In the genomic region with DNA sequence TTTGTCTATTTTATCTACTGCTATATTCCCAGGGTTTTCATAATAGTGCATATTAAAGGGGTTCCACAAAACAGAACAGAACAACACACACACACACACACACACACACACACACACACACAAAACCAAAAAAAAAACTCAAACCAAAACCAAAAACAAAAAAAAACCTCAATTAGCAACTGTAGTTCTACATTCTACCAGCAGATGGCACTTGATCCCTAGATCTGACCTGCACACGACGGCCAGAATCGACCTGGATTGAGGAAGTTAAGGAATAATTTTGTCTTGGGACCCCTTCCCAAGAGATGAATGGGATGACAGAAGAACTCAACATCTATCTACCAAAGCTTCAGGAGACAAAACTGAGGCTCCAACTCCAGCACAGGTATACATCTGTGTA, we compare ENCODE assay signal across 9 mouse cellular contexts. TPM values are rescaled to one million over a fixed set of nuclear protein-coding genes. Genes with fewer than 3 reads are reported as not detected.
DNase-seq lines count a peak whose midpoint lies in the region; ATAC-seq and TF ChIP-seq lines count a peak whose summit lies in the region.
"Had no signal": no experiment of that assay in that cellular context is flagged by ENCODE, and none has a peak within 500 bp of the region (broad histone marks: within the 10 kb centered on the region; RNA-seq: fewer than 3 reads in every experiment).

No protein-coding gene starts in this region.

- no peak overlapping the region for H3K27ac ChIP-seq in cerebellum, adult 2 months (ENCODE audit: insufficient read depth, low read length)
- H3K27ac ChIP-seq in MEL (ENCODE audit: control insufficient read depth, low read depth, low read length): no peak overlapping the region
- H3K27ac ChIP-seq: limb, embryonic 13.5 days had no signal

- H3K9ac ChIP-seq in MEL (ENCODE audit: control insufficient read depth, low read depth, low read length, poor library complexity, severe bottlenecking): no peak overlapping the region
- H3K9ac ChIP-seq: limb, embryonic 13.5 days had no signal

- no peaks in the 10 kb centered on the region for H3K79me2 ChIP-seq in MEL (ENCODE audit: control insufficient read depth, insufficient read depth, low read length, poor library complexity)

- no peak for TF ChIP-seq EP300 in MEL (IDR thresholded peaks at IDR 0.05; ENCODE audit: low read depth in 1 of 2, low read length in 2 of 2)

- intact Hi-C loops in left cerebral cortex, postnatal 14 days (cut with DNase I): loop anchor here (5.0 to 10.0 kb wide), 3 partner anchors 89 to 161 kb away; partner anchors contain the start of genes Arel1 and Fcf1
- intact Hi-C loops in left cerebral cortex, postnatal 10 days (cut with DNase I): loop anchor here (10.0 kb wide), 1 partner anchor 89 kb away; no protein-coding TSS in a partner anchor

- no peaks in the 10 kb centered on the region for H3K9me3 ChIP-seq in MEL (replicated peaks; ENCODE audit: insufficient read depth, low read length)
- H3K9me3 ChIP-seq: limb, embryonic 13.5 days had no signal

- H3K36me3 ChIP-seq in MEL (ENCODE audit: control insufficient read depth in 1 of 2, insufficient read depth in 2 of 2, low read length in 2 of 2): no peaks in the 10 kb centered on the region
- H3K36me3 ChIP-seq: limb, embryonic 13.5 days had no signal

- no peak for ATAC-seq in monocyte, adult 5-6 weeks (replicated peaks; ENCODE audit: insufficient number of reproducible peaks, low FRiP score, low TSS enrichment, poor library complexity, severe bottlenecking)

- TF ChIP-seq RAD21 in MEL (IDR thresholded peaks at IDR 0.05; ENCODE audit: low read depth, low read length): peak; percentile 89

- H3K4me3 ChIP-seq in cerebellum, adult 2 months (replicated peaks; ENCODE audit: insufficient read depth, low read depth, low read length): no peak overlapping the region
- no peak overlapping the region for H3K4me3 ChIP-seq in MEL (ENCODE audit: control insufficient read depth in 1 of 2, insufficient read depth in 1 of 2, low read depth in 2 of 2, low read length in 2 of 2)

- no peak for TF ChIP-seq POLR2A in cerebellum, adult 2 months (IDR thresholded peaks at IDR 0.05; ENCODE audit: borderline replicate concordance, insufficient read depth, low read length)
- TF ChIP-seq POLR2A in MEL (IDR thresholded peaks at IDR 0.05; ENCODE audit: control insufficient read depth in 1 of 2, insufficient read depth in 1 of 2, low read depth in 1 of 2, low read length in 2 of 2, poor library complexity in 1 of 2): no peak

- WGBS in cerebellum, adult 2 months: 0% methylated on average over 3 of the region's 3 CpGs

- no peaks in the 10 kb centered on the region for H3K27me3 ChIP-seq in cerebellum, adult 2 months (ENCODE audit: control insufficient read depth, insufficient read depth, low read length)
- peaks cover 0 to 8% of the 10 kb centered on the region in 2 experiments for H3K27me3 ChIP-seq in MEL (ENCODE audit: control insufficient read depth in 1 of 2, insufficient read depth in 2 of 2, low read length in 2 of 2)

- peak in 1 of 2 experiments; percentile 40 for DNase-seq in cerebellum, adult 2 months
- no peak for DNase-seq in cerebellum, adult 11-12 months
- DNase-seq in left cerebral cortex, postnatal 14 days (ENCODE audit: low spot score in 2 of 2): peak; percentile 20 to 23
- DNase-seq in left cerebral cortex, postnatal 10 days (ENCODE audit: extremely low spot score in 1 of 2, low spot score in 2 of 2): no peak
- peak; percentile 61 for DNase-seq in MEL (ENCODE audit: low read depth, low spot score)
- peak; percentile 68 for DNase-seq in forelimb bud, embryonic 11.5 days (ENCODE audit: low read depth, low spot score)
- no peak for DNase-seq in frontal cortex, postnatal 25 days (ENCODE audit: low spot score in 2 of 2)

- TF ChIP-seq CTCF in cerebellum, adult 2 months (IDR thresholded peaks at IDR 0.05; ENCODE audit: borderline replicate concordance, insufficient read depth, low read depth, low read length): peak; percentile 72
- peak; percentile 70 to 87 (median 72) for TF ChIP-seq CTCF in MEL (IDR thresholded peaks at IDR 0.05 in 2 of 3, conservative IDR thresholded peaks at IDR 0.05 in 1 of 3; ENCODE audit: control insufficient read depth in 1 of 3, insufficient read depth in 1 of 3, low read depth in 2 of 3, low read length in 3 of 3, poor library complexity in 1 of 3, severe bottlenecking in 1 of 3)

- peaks cover 3% of the 10 kb centered on the region for H3K4me1 ChIP-seq in cerebellum, adult 2 months (ENCODE audit: control insufficient read depth, insufficient read depth, low read length)
- H3K4me1 ChIP-seq in MEL (ENCODE audit: control insufficient read depth in 1 of 2, insufficient read depth in 2 of 2, low read length in 2 of 2): no peaks in the 10 kb centered on the region

TF ChIP-seq in MEL, 35 proteins besides CTCF, POLR2A, EP300 and RAD21:
- TF ChIP-seq RCOR1 (IDR thresholded peaks at IDR 0.05; ENCODE audit: low read depth, low read length) (no peak), SMC3 (IDR thresholded peaks at IDR 0.05; ENCODE audit: low read depth, low read length) (peak; percentile 97), ZC3H11A (IDR thresholded peaks at IDR 0.05; ENCODE audit: low read depth, low read length) (peak; percentile 90), ZNF384 (IDR thresholded peaks at IDR 0.05; ENCODE audit: low read depth, low read length) (peak; percentile 93)
TF ChIP-seq in MEL: peak in this region for 3.

RNA-seq across cellular contexts. Expression of gene Ltbp2, which starts 2.9 kb away (rescaled TPM):
- polyA plus RNA-seq in cerebellum, adult 2 months (2012; rRNA removed): 18.2 and 25.0 TPM in 2 replicates
- 1 to 10 TPM; 1.1 to 1.2 TPM for total RNA-seq in left cerebral cortex, postnatal 14 days (2021)
- total RNA-seq in left cerebral cortex, postnatal 10 days (2021): 1 to 10 TPM; 1.4 to 2.0 TPM
- 0.08 TPM in 1 of 2 replicates, not detected in the other for total RNA-seq in MEL (2012; rRNA removed)
- polyA plus RNA-seq in MEL (2012; ENCODE audit: insufficient read depth in 1 of 2, insufficient read length in 2 of 2, low read depth in 1 of 2, low replicate concordance in 2 of 2, missing spikeins in 1 of 2): under 1 TPM in 1 of 2 experiments, not detected in 1; 0.01 TPM
- not detected in 3 replicates for total RNA-seq in monocyte, adult 5-6 weeks (2017)

Comparison
In these comparisons a context has a peak if more than half of its experiments do, and no peak if none do; other contexts are left out.
1. DNase-seq: peak in left cerebral cortex, postnatal 14 days (2 of 2), MEL (single experiment) and forelimb bud, embryonic 11.5 days (single experiment); none in cerebellum, adult 11-12 months (single experiment), left cerebral cortex, postnatal 10 days (0 of 2) and frontal cortex, postnatal 25 days (0 of 2).